Mouse (Mus musculus): Measurements from ENCODE around the gene Cep128.

- TF ChIP-seq CTCF (IDR thresholded peaks at IDR 0.05; ENCODE audit: control insufficient read depth, insufficient read depth, insufficient read length) (no peak), MYOG (IDR thresholded peaks at IDR 0.05; ENCODE audit: control insufficient read depth, extremely low read depth, insufficient read length) (no peak), USF1 (IDR thresholded peaks at IDR 0.05; ENCODE audit: low read depth) (no peak), CEBPB (IDR thresholded peaks at IDR 0.05; ENCODE audit: low read depth) (no peak)
Observed at GRCm38 (mm10) chr12:91154052-91154451, 230.2 kb downstream of the Cep128 start.
